Mouse (Mus musculus): ENCODE data around the gene Enox2. TPM values are rescaled to one million over a fixed set of nuclear protein-coding genes. Genes with fewer than 3 reads are reported as not detected.

Gene Enox2
- total RNA-seq, 2 experiments from 2014 or later = 10.4 to 12.8 TPM

DNA sequence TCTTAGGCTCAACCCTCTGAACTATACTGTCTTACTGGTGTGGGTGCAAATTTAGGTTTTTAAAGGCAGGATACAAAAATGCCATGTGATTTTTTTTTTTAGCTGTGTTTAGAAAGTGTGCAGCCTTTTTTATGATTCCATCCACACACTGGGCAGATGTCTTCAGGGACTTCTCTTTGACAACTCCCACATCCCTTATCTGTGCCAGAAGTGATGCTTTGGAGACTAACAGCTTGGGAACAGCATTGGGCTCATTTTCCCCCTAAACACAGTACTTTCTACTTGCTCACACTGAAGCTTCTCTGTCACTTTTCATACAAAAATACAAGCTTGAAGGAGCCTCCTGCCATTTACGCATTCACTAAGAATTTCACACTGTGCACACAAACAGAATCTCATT is 282.4 kb downstream of the Enox2 start:
- intact Hi-C loops (cut with DNase I) = no loop called here
- no peak for DNase-seq

GRCm38 (mm10) chrX:49002892-49003291 is 285.2 kb downstream of the Enox2 start:
- no peak for DNase-seq
- intact Hi-C loops (cut with DNase I) = no loop called here

DNA sequence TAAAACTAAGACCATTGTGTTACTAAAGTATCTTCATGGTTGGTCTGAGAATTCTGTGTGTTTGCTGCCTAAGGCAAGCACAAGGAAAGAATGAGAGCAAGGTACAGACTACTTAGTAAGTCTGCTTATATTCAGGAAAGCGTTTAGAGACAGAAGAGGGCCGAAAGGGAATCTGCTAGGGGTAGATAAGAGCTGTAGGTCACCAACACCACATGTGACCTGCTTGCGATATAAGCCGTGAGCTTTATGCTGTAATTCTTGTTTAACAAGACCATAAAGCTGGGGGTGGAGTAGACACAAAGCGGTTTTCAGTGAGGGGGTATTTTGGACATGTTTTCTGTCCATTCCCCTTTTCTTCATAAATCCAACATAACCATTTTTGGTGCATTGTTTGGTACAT is 302.4 kb downstream of the Enox2 start:
- intact Hi-C loops (cut with DNase I) = no loop called here
- DNase-seq = no peak

DNA sequence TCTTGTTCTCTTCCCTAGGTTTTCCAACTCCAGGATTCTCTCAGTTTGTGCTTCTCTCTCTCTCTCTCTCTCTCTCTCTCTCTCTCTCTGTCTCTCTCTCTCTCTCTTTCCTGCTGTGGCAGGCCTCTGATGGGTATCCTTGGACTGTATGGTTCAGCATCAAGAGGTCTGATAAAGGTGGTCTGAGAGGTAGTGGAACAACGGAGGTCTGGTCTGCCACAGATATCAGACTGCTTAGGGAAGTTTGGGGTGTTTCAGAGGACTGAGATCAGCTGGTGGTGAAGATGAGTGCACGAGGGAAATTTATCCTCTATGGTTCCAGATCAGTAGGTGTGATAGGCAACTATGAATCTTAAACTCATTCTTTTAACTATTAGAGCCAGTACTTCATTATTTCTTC is 303.6 kb downstream of the Enox2 start:
- no peak for DNase-seq
- intact Hi-C loops (cut with DNase I) = no loop called here

Other genes with a start within 250 kb of the Enox2 start
- 1 to 10 TPM in 1 of 2 experiments, under 1 TPM in 1; 0.79 to 1.9 TPM for gene Arhgap36, start 175.7 kb upstream of the Enox2 start, total RNA-seq (2021)